16 mouse cellular contexts compared by ENCODE assay signal in genomic region chr6:49989585-49990521, GRCm38 (mm10).
DNase-seq lines count a peak whose midpoint lies in the region; ATAC-seq lines count a peak whose summit lies in the region.
"Had no signal": no experiment of that assay in that cellular context is flagged by ENCODE, and none has a peak within 500 bp of the region (broad histone marks: within the 10 kb centered on the region; RNA-seq: fewer than 3 reads in every experiment).

No protein-coding gene starts in this region.

- H3K4me2 ChIP-seq in limb, embryonic 11.5 days (ENCODE audit: low read depth, severe bottlenecking): 0 out of 2 replicates have a peak overlapping the region, but pooled peaks have one; percentile 0
- H3K4me2 ChIP-seq: limb, embryonic 12.5 days; neural tube, embryonic 12.5 days; stomach, embryonic 15.5 days had no signal

- no peaks in the 10 kb centered on the region for H3K9me3 ChIP-seq in limb, embryonic 11.5 days (ENCODE audit: control insufficient read depth, low read length)
- no peaks in the 10 kb centered on the region for H3K9me3 ChIP-seq in limb, embryonic 10.5 days (replicated peaks)
- H3K9me3 ChIP-seq: limb, embryonic 12.5 days; neural tube, embryonic 12.5 days; stomach, embryonic 15.5 days had no signal

- H3K9ac ChIP-seq in limb, embryonic 11.5 days (ENCODE audit: low read length): no peak overlapping the region
- H3K9ac ChIP-seq: limb, embryonic 12.5 days; neural tube, embryonic 12.5 days; stomach, embryonic 15.5 days had no signal

- 77% methylated on average over 9 of the region's 9 CpGs for WGBS in limb, embryonic 11.5 days
- WGBS in limb, embryonic 10.5 days: 87% methylated on average over 9 of the region's 9 CpGs

- peaks cover 15% of the 10 kb centered on the region for H3K4me1 ChIP-seq in limb, embryonic 11.5 days (ENCODE audit: control insufficient read depth, insufficient read depth, low read length)
- H3K4me1 ChIP-seq in limb, embryonic 10.5 days: peaks cover 32% of the 10 kb centered on the region
- H3K4me1 ChIP-seq: stomach, embryonic 15.5 days had no signal

- no peak for ATAC-seq in limb, embryonic 11.5 days (ENCODE audit: insufficient number of reproducible peaks, low FRiP score, low TSS enrichment, low read depth)
- peak; percentile 56 for ATAC-seq in common myeloid progenitor, adult 5-6 weeks (replicated peaks; ENCODE audit: low read depth, poor library complexity, severe bottlenecking)
- ATAC-seq: hindbrain, embryonic 16.5 days had no signal

- no peak overlapping the region for H3K27ac ChIP-seq in limb, embryonic 11.5 days (replicated peaks; ENCODE audit: low read depth, low read length)
- no peak overlapping the region for H3K27ac ChIP-seq in limb, embryonic 10.5 days
- H3K27ac ChIP-seq: limb, embryonic 12.5 days; neural tube, embryonic 12.5 days; stomach, embryonic 15.5 days had no signal

- no peak overlapping the region for H3K4me3 ChIP-seq in limb, embryonic 11.5 days (ENCODE audit: low read depth, low read length)
- H3K4me3 ChIP-seq in limb, embryonic 10.5 days: no peak overlapping the region
- H3K4me3 ChIP-seq: limb, embryonic 12.5 days; neural tube, embryonic 12.5 days; stomach, embryonic 15.5 days had no signal

- peak; percentile 83 for DNase-seq in heart, adult 11 months
- DNase-seq in heart, adult 8-10 months (ENCODE audit: low spot score): no peak
- no peak for DNase-seq in limb, embryonic 11.5 days (ENCODE audit: low spot score)
- DNase-seq in limb, embryonic 10.5 days (ENCODE audit: low spot score): no peak
- DNase-seq in heart, postnatal 4 days: peak; percentile 25
- no peak for DNase-seq in B cell, adult 2 months
- DNase-seq: adrenal gland, adult 8-10 months; cerebellum, adult 9-11 months; kidney, postnatal 4 days; midbrain, embryonic 14.5 days; thymus, postnatal 36 days had no signal

- H3K27me3 ChIP-seq in limb, embryonic 11.5 days (ENCODE audit: control insufficient read depth, insufficient read depth, low read length): no peaks in the 10 kb centered on the region
- no peaks in the 10 kb centered on the region for H3K27me3 ChIP-seq in limb, embryonic 10.5 days (ENCODE audit: low read depth, poor library complexity, severe bottlenecking)
- H3K27me3 ChIP-seq: neural tube, embryonic 12.5 days; stomach, embryonic 15.5 days had no signal

- no peaks in the 10 kb centered on the region for H3K36me3 ChIP-seq in limb, embryonic 11.5 days (ENCODE audit: control insufficient read depth, insufficient read depth, low read length)
- no peaks in the 10 kb centered on the region for H3K36me3 ChIP-seq in limb, embryonic 10.5 days
- H3K36me3 ChIP-seq: limb, embryonic 12.5 days; neural tube, embryonic 12.5 days; stomach, embryonic 15.5 days had no signal

Comparison
In these comparisons a context has a peak if more than half of its experiments do, and no peak if none do; other contexts are left out.
1. DNase-seq: peak in heart, adult 11 months (single experiment) and heart, postnatal 4 days (single experiment); none in heart, adult 8-10 months (single experiment), limb, embryonic 11.5 days (single experiment), limb, embryonic 10.5 days (single experiment) and B cell, adult 2 months (0 of 2).